Mouse (Mus musculus) MEL (cell line): Measurements from ENCODE around the gene Mrps27.

Experiments used
- CTCF ChIP-seq, 3 experiments: IDR thresholded peaks in 2 of 3; conservative IDR thresholded peaks in 1 of 3; 2 replicates each; pipeline ENCODE4 v1.5.1; 2011 to 2012; ENCODE audit warnings: low read length in 3 of 3, low read depth in 2 of 3, mild to moderate bottlenecking in 2 of 3, improper control_type of control experiment in 1 of 3, inconsistent platforms in 1 of 3, mixed read lengths in 1 of 3, moderate library complexity in 1 of 3; ENCODE audit not compliant: control insufficient read depth in 1 of 3, insufficient read depth in 1 of 3, poor library complexity in 1 of 3, severe bottlenecking in 1 of 3
- GABPA ChIP-seq: IDR thresholded peaks from 2 replicates; pipeline ENCODE4 v1.6.1; 2012; ENCODE audit warnings: low read depth, mild to moderate bottlenecking, inconsistent platforms, low read length, improper control_type of control experiment, moderate library complexity
- HCFC1 ChIP-seq: IDR thresholded peaks from 2 replicates; pipeline ENCODE4 v1.6.1; 2012; ENCODE audit warnings: low read depth, mild to moderate bottlenecking, inconsistent platforms, low read length, improper control_type of control experiment, moderate library complexity
- MAFK ChIP-seq: IDR thresholded peaks from 2 replicates; pipeline ENCODE4 v1.6.1; 2011; ENCODE audit warnings: low read depth, mild to moderate bottlenecking, low read length, improper control_type of control experiment, borderline replicate concordance
- MYB ChIP-seq: IDR thresholded peaks from 2 replicates; pipeline ENCODE4 v1.6.1; 2011; ENCODE audit warnings: mild to moderate bottlenecking, low read depth, low read length, improper control_type of control experiment
- POLR2A ChIP-seq, 2 experiments: IDR thresholded peaks; 2 replicates each; pipeline ENCODE4 v1.6.1; 2011 to 2012; ENCODE audit warnings: low read length in 2 of 2, mild to moderate bottlenecking in 2 of 2, control low read depth in 1 of 2, improper control_type of control experiment in 1 of 2, low read depth in 1 of 2, moderate library complexity in 1 of 2; ENCODE audit not compliant: control insufficient read depth in 1 of 2, insufficient read depth in 1 of 2, poor library complexity in 1 of 2
- POLR2AphosphoS5 ChIP-seq: IDR thresholded peaks from 2 replicates; pipeline ENCODE4 v1.6.1; 2012; ENCODE audit warnings: low read depth, borderline replicate concordance, mild to moderate bottlenecking, inconsistent platforms, low read length, moderate library complexity, mixed read lengths
- SIN3A ChIP-seq: IDR thresholded peaks from 2 replicates; pipeline ENCODE4 v1.6.1; 2012; ENCODE audit warnings: low read length, improper control_type of control experiment, inconsistent platforms
- TAL1 ChIP-seq: IDR thresholded peaks from 2 replicates; pipeline ENCODE4 v1.6.1; 2012; ENCODE audit warnings: mild to moderate bottlenecking, inconsistent platforms, low read length, moderate library complexity, mixed read lengths
- ZKSCAN1 ChIP-seq: IDR thresholded peaks from 2 replicates; pipeline ENCODE4 v1.6.1; 2012; ENCODE audit warnings: low read depth, mild to moderate bottlenecking, inconsistent platforms, low read length, improper control_type of control experiment, moderate library complexity
- ZNF384 ChIP-seq: IDR thresholded peaks from 2 replicates; pipeline ENCODE4 v1.6.1; 2012; ENCODE audit warnings: low read depth, mild to moderate bottlenecking, inconsistent platforms, low read length, improper control_type of control experiment

DNA sequence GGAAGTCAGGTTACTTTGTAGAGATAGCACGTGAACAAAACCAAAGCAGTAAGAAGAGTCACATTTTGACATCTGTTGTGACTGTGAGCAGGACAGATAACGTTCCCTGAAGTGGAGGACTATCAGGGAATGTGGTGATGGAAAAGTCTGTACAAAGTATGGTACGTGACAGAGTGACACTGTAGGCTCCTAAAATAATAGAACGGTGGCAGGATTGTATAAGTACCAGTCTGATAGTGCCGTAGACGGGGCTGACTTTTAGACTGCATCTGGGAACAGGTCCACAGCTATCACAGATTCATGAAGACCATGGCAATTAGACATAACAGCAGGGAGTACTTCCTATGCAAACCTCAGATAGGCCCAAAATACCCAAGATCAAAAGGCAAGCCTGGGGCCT is 3.1 kb upstream of the Mrps27 start:
- no peak for TF ChIP-seq ZKSCAN1
- no peak for TF ChIP-seq POLR2AphosphoS5
- TF ChIP-seq ZNF384 = no peak
- TF ChIP-seq CTCF (IDR thresholded peaks at IDR 0.05 in 2 of 3, conservative IDR thresholded peaks at IDR 0.05 in 1 of 3; ENCODE audit: control insufficient read depth in 1 of 3, insufficient read depth in 1 of 3, low read depth in 2 of 3, low read length in 3 of 3, poor library complexity in 1 of 3, severe bottlenecking in 1 of 3) = no peak
- TF ChIP-seq POLR2A (IDR thresholded peaks at IDR 0.05; ENCODE audit: control insufficient read depth in 1 of 2, insufficient read depth in 1 of 2, low read depth in 1 of 2, low read length in 2 of 2, poor library complexity in 1 of 2) = no peak
- TF ChIP-seq SIN3A = no peak
- TF ChIP-seq GABPA = no peak
- TF ChIP-seq TAL1 = no peak
- TF ChIP-seq MAFK = no peak
- TF ChIP-seq HCFC1 = no peak
- TF ChIP-seq MYB = no peak
